Mouse (Mus musculus) C2C12 (cell line): Measurements from ENCODE around the gene Pnmt. TPM values are rescaled to one million over a fixed set of nuclear protein-coding genes. Genes with fewer than 3 reads are reported as not detected.
A peak's percentile ranks its signal among the peaks of the same experiment; 100 is the strongest.

ENCODE experiments used
- H3K27me3 ChIP-seq: one replicate; pipeline ENCODE4 v1.6.1; 2011; ENCODE audit not compliant: control insufficient read depth, insufficient read depth, insufficient read length
- H3K36me3 ChIP-seq: one replicate; pipeline ENCODE4 v1.6.1; 2011; ENCODE audit not compliant: control insufficient read depth, insufficient read depth
- H3K4me3 ChIP-seq: one replicate; pipeline ENCODE4 v1.5.1; 2011; ENCODE audit warnings: mild to moderate bottlenecking, control low read depth; ENCODE audit not compliant: poor library complexity, insufficient read depth, severe bottlenecking
- H3K79me2 ChIP-seq: one replicate; pipeline ENCODE4 v1.6.1; 2011; ENCODE audit not compliant: control insufficient read depth, insufficient read depth
- H3K79me3 ChIP-seq: one replicate; pipeline ENCODE4 v1.6.1; 2011; ENCODE audit warnings: low read depth, control low read depth
- H3ac ChIP-seq: one replicate; pipeline ENCODE3; 2011; ENCODE audit warnings: low read depth; ENCODE audit not compliant: control insufficient read depth, insufficient read length
- CEBPB ChIP-seq: IDR thresholded peaks from one replicate; pipeline ENCODE4 v1.6.1; 2011; ENCODE audit warnings: low read depth, mild to moderate bottlenecking, control low read depth, moderate library complexity
- CTCF ChIP-seq: IDR thresholded peaks from one replicate; pipeline ENCODE4 v1.5.1; 2011; ENCODE audit not compliant: control insufficient read depth, insufficient read depth, insufficient read length
- FOSL1 ChIP-seq: IDR thresholded peaks from one replicate; pipeline ENCODE4 v1.8.0; 2011; ENCODE audit warnings: mild to moderate bottlenecking, low read length; ENCODE audit not compliant: poor library complexity, insufficient read depth, severe bottlenecking
- MAX ChIP-seq: IDR thresholded peaks from one replicate; pipeline ENCODE4 v1.6.1; 2011; ENCODE audit warnings: mild to moderate bottlenecking, control low read depth
- MYOD1 ChIP-seq: IDR thresholded peaks from one replicate; pipeline ENCODE4 v1.6.1; 2011; ENCODE audit warnings: low read depth; ENCODE audit not compliant: control insufficient read depth, insufficient read length
- MYOG ChIP-seq: IDR thresholded peaks from one replicate; pipeline ENCODE4 v1.6.1; 2011; ENCODE audit not compliant: control insufficient read depth, insufficient read length; ENCODE audit errors: extremely low read depth
- USF1 ChIP-seq: IDR thresholded peaks from one replicate; pipeline ENCODE4 v1.6.1; 2011; ENCODE audit warnings: low read depth, mild to moderate bottlenecking, control low read depth, moderate library complexity
- polyA plus RNA-seq: library from polyadenylated mRNA; unstranded; fragments of >200 nt; fragmentation: generic; extraction: Trizol; gene quantifications from one replicate; pipeline ENCODE4 v1.2.1, GENCODE M21; 2012; ENCODE audit warnings: missing spikeins

The Pnmt gene
- polyA plus RNA-seq, 1 experiment: 0.04 TPM

GRCm38 (mm10) chr11:98412273-98412796, 26.1 kb downstream of the Pnmt start, which contains the start of gene Erbb2:
Gene Erbb2, plus strand, starts transcription at chr11:98412470.
- TF ChIP-seq CEBPB: no peak
- TF ChIP-seq MAX: peak; percentile 81

GRCm38 (mm10) chr11:98412797-98413301, 26.6 kb downstream of the Pnmt start:
- H3K36me3 ChIP-seq: no peaks in the 10 kb centered on the region
- peaks cover 47% of the 10 kb centered on the region for H3K79me2 ChIP-seq
- no peaks in the 10 kb centered on the region for H3K27me3 ChIP-seq
- H3K79me3 ChIP-seq: peaks cover 17% of the 10 kb centered on the region
- peak overlapping the region; percentile 98 for H3ac ChIP-seq
- no peak for TF ChIP-seq CEBPB
- no peak for TF ChIP-seq MYOD1
- H3K4me3 ChIP-seq: peak overlapping the region; percentile 78

More at GRCm38 (mm10) chr11:98412273-98412796, 26.1 kb downstream of the Pnmt start, which contains the start of gene Erbb2:
- Histone ChIP-seq H3K36me3 (no peaks in the 10 kb centered on the region), H3K79me3 (peaks cover 15% of the 10 kb centered on the region), H3K4me3 (peak within 1 kb of the TSS; percentile 78), H3K79me2 (peaks cover 47% of the 10 kb centered on the region), H3ac (peak within 1 kb of the TSS; percentile 98), H3K27me3 (no peaks in the 10 kb centered on the region)

- Histone ChIP-seq H3K36me3 (no peaks in the 10 kb centered on the region), H3K27me3 (no peaks in the 10 kb centered on the region), H3ac (peak overlapping the region; percentile 35), H3K79me2 (peaks cover 47% of the 10 kb centered on the region), H3K4me3 (peak overlapping the region; percentile 78), H3K79me3 (peaks cover 19% of the 10 kb centered on the region)
- no peak for TF ChIP-seq CEBPB
- no peak for TF ChIP-seq MAX
- TF ChIP-seq MYOD1: no peak
- TF ChIP-seq FOSL1: no peak
- TF ChIP-seq CTCF: no peak
- no peak for TF ChIP-seq MYOG
- TF ChIP-seq USF1: no peak
Observed at GRCm38 (mm10) chr11:98413731-98414130, 27.5 kb downstream of the Pnmt start.

- Histone ChIP-seq H3ac (peak overlapping the region; percentile 25), H3K79me3 (peaks cover 20% of the 10 kb centered on the region), H3K79me2 (peaks cover 47% of the 10 kb centered on the region), H3K27me3 (no peaks in the 10 kb centered on the region), H3K36me3 (no peaks in the 10 kb centered on the region), H3K4me3 (no peak overlapping the region)
- no peak for TF ChIP-seq FOSL1
- no peak for TF ChIP-seq MYOD1
- no peak for TF ChIP-seq CEBPB
- TF ChIP-seq USF1: no peak
- no peak for TF ChIP-seq CTCF
- TF ChIP-seq MAX: no peak
- no peak for TF ChIP-seq MYOG
Observed at GRCm38 (mm10) chr11:98414162-98414561, 27.9 kb downstream of the Pnmt start.

- TF ChIP-seq CTCF: no peak
- no peak for TF ChIP-seq MYOD1
- no peak for TF ChIP-seq MAX
- TF ChIP-seq MYOG: no peak
- TF ChIP-seq USF1: no peak
- TF ChIP-seq CEBPB: no peak
- no peak for TF ChIP-seq FOSL1
- no peak overlapping the region for H3ac ChIP-seq
- H3K27me3 ChIP-seq: no peaks in the 10 kb centered on the region
- peaks cover 20% of the 10 kb centered on the region for H3K79me3 ChIP-seq
- H3K79me2 ChIP-seq: peaks cover 47% of the 10 kb centered on the region
- no peak overlapping the region for H3K4me3 ChIP-seq
- peaks cover 9% of the 10 kb centered on the region for H3K36me3 ChIP-seq
Observed at GRCm38 (mm10) chr11:98417074-98417473, 30.8 kb downstream of the Pnmt start.

- peaks cover 17% of the 10 kb centered on the region for H3K79me3 ChIP-seq
- no peak overlapping the region for H3ac ChIP-seq
- no peak overlapping the region for H3K4me3 ChIP-seq
- no peak for TF ChIP-seq FOSL1
- no peak for TF ChIP-seq USF1
- TF ChIP-seq CEBPB: no peak
- no peak for TF ChIP-seq MAX
- no peak for TF ChIP-seq MYOG
- TF ChIP-seq CTCF: no peak
- TF ChIP-seq MYOD1: no peak
- peaks cover 39% of the 10 kb centered on the region for H3K79me2 ChIP-seq
- H3K36me3 ChIP-seq: peaks cover 16% of the 10 kb centered on the region
- no peaks in the 10 kb centered on the region for H3K27me3 ChIP-seq
Observed at GRCm38 (mm10) chr11:98418273-98418672, 32.0 kb downstream of the Pnmt start.
